Mouse (Mus musculus): ENCODE data around the gene Hs6st1.
A peak's percentile ranks its signal among the peaks of the same experiment; 100 is the strongest.

Gene Hs6st1

DNA sequence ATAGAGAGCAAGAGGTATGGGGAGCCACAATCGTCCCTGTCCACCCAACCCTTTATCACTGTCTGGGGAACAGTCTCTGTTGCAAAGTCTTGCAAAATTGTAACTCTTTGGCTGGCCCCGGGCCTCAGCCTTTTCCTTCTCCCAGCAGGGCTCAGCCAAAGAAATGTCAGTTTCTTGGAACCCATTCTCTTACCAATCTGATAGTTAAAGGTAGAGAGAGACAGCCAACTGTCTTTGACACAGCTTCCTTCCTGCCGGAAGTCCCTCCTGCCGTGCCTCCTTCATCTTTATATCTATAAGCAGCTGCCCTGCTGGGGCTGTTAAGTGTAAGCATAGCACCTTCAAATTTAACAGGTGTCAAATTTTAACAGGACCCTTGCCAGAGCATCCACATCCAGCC lies 63.0 kb downstream of the Hs6st1 start:
- DNase-seq, result peak; percentile 38

DNA sequence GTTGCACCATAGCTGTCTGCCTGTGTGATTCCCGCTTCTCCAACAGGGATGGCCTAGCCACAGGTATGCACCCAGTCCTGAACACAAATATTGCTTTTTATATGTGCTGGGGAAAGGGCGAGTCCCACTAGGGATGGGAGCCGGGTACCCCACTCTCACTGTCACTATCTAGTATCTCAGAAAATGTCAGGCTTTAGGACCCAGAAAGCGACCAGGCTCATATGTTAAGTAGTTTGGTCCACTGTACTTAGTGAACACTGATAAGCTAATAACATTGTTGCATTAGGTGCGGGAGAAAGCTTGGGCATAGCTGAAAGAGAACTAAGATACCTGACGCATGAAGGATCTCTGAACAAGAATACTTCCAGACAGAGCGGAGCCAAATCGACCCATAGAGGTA lies 63.6 kb downstream of the Hs6st1 start:
- DNase-seq, result peak; percentile 39

DNA sequence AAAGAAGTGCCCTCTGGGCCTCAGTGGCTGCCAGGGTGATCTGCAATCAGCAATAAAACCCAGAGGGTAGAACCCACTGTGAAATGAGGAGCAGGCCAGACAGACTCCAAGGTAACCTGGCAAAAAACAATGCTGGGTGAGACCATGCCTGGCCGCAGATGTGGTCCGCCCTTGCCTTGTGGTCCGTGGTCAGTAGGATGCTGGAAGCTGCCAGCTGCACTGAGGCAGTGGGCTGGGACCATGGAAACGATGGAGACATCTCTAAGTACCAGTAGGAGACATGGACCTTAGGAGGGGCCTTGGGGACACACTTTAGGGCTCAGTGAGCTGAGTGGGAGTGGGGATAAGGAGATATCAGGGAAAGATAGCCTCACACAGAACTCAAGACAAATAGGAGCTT lies 64.0 kb downstream of the Hs6st1 start:
- DNase-seq, result no peak

DNA sequence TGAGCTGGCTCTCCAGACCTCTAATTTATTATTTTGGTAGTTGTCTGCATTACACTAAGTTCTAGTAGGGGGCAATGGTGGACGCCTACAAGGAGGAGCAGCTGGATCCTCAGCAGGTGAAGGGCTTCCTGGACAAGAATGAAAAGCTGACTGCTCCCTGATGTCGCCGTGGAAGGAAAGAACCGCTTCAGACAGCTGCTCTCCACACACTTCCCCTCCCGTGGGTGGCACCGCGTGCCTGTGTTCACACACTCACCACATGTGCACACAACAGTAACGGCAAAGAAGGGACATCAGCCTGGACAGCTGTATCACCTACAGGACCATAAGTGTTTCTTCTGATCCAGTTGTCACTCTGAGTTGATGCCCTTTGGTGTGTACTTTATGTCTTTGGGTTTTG lies 64.8 kb downstream of the Hs6st1 start:
- no peak for DNase-seq

DNA sequence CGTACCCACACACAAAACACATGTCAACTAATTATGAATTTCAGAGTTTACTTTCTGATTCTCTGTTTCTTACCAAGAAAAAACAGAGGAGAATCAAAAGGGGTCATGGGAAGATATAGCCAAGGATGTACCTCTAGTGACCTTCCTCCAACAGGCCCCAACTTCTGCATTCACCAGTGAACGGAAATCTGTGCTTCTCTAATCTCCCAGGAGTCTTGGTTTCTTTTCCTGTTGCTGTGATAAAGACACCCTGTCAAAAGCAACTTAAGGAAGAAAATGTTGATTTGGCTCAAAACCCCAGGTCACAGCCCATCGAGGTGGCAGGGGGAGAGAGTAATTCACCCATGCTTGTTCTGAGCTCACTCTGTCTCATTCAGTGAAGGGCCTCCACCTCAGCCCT lies 65.4 kb downstream of the Hs6st1 start:
- no peak for DNase-seq

DNA sequence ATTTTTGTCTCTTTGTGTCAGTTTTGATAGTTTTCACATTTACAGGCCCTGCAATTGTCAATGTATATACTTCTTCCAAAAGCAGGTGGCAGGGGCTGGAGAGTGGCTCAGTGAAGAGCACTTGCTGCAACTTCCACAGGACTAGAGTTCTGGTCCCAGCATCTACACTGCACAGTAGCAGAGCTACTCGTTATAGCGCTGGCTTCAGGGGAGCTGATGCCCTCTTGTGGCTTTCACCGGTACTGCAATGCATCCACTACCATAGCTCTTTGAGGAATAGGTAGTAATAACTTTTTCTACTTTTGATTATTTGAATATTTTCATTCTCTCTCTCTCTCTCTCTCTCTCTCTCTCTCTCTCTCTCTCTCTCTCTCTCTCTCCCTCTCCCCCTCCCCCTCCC lies 66.4 kb downstream of the Hs6st1 start:
- DNase-seq, result peak; percentile 87

DNA sequence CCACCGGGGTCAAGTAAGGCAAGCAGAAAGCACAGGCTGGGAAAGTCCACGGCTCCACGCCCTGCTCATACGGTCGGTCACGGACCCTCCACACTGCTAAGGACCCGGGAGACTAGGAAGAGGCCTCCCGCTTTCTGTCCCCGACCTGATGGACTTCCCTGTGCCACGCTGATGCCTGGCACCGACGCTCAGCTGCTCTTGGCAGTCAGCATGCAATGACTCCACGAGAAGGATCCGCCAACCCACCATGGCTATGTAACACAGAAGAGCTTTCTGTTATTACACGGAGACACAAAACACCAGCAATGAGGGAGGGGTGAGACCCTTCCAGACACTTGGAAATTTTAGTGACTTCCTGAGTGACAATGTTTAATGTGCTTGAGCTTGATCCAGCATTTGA lies 72.1 kb downstream of the Hs6st1 start:
- no peak for DNase-seq

DNA sequence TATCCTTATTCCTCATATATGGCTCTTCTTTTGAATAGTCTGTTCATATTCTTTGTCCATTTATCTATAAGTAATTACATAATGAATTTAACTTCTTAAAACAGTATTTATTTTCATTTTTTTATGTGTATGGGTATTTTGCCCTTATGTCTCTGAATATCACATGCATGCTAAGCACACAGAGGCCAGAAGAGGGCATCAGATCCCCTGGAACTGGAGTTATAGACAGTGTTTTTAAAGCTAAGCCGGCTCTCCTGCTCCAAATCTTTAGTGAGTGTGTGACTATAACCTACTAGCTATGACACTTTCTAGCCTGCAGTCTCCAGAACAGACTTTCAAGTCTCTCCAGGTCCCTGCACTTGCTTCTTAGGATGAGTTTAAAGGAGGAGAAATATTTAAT lies 76.8 kb downstream of the Hs6st1 start:
- no peak for DNase-seq

DNA sequence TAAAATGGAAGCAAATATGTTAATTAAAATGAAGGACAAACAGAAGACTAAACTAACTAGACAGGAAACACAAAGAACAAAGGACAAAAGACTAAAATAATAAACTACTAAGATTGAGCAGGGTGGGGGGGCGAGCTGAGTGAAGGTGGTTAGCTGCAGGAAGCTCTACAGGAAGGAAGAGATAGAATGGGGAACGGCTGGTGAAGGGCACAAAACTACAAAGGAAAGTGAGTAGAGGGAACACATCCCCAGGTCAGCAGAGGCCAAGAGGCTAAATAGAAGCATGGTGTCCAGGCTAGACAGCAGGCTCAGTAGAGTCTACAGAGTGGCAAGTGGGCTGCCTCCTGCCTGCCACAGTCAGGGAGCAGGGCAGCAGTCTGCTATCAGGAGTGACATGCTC lies 80.6 kb downstream of the Hs6st1 start:
- DNase-seq, result no peak

DNA sequence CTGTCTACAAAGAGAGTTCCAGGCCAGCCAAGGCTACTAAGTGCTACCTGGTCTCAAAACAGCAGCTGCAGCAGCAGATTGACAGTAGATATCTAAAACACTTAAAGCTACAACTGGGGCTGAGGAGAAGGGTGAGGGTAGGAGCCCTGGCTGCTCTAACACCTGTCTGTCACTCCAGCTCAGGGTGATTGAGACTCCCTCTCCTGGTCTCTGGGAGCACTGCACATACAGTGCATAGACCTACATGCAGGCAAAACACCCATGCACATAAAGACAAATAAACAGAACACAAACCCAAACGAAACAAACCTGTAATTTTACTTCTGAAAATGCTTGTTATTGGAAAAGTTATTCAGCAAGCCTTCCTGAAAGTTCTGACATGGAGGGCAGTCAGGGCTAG lies 81.2 kb downstream of the Hs6st1 start:
- peak; percentile 49 for DNase-seq

Measured in liver (tissue).